Comparison of ENCODE assay signal across 16 mouse cellular contexts in genomic region chr15:31402200-31402892, GRCm38 (mm10). TPM values are rescaled to one million over a fixed set of nuclear protein-coding genes. Genes with fewer than 3 reads are reported as not detected.
A peak's percentile ranks its signal among the peaks of the same experiment; 100 is the strongest.
DNase-seq lines count a peak whose midpoint lies in the region; ATAC-seq and TF ChIP-seq lines count a peak whose summit lies in the region.
"Had no signal": no experiment of that assay in that cellular context is flagged by ENCODE, and none has a peak within 500 bp of the region (broad histone marks: within the 10 kb centered on the region; RNA-seq: fewer than 3 reads in every experiment).

No protein-coding gene starts in this region.

- no peaks in the 10 kb centered on the region for H3K9me3 ChIP-seq in forebrain, embryonic 13.5 days (replicated peaks)
- no peaks in the 10 kb centered on the region for H3K9me3 ChIP-seq in hindbrain, embryonic 13.5 days
- no peaks in the 10 kb centered on the region for H3K9me3 ChIP-seq in midbrain, embryonic 14.5 days (ENCODE audit: control insufficient read depth, low read length)
- H3K9me3 ChIP-seq in kidney, embryonic 15.5 days (replicated peaks) = no peaks in the 10 kb centered on the region
- H3K9me3 ChIP-seq: heart, embryonic 13.5 days; limb, embryonic 12.5 days had no signal

- H3K27ac ChIP-seq in forebrain, embryonic 13.5 days = no peak overlapping the region
- peak overlapping the region; percentile 44 for H3K27ac ChIP-seq in hindbrain, embryonic 13.5 days
- H3K27ac ChIP-seq in midbrain, embryonic 14.5 days (replicated peaks; ENCODE audit: low read depth, low read length) = peak overlapping the region; percentile 38; the same call in 1 of the 2 replicates
- H3K27ac ChIP-seq in cerebellum, adult 2 months (ENCODE audit: insufficient read depth, low read length) = no peak overlapping the region
- no peak overlapping the region for H3K27ac ChIP-seq in kidney, embryonic 15.5 days
- H3K27ac ChIP-seq: heart, embryonic 13.5 days; layer of hippocampus, adult 2 months; limb, embryonic 12.5 days had no signal

- TF ChIP-seq CTCF in cerebellum, adult 2 months (IDR thresholded peaks at IDR 0.05; ENCODE audit: borderline replicate concordance, insufficient read depth, low read depth, low read length) = no peak

- H3K9ac ChIP-seq in forebrain, embryonic 13.5 days = no peak overlapping the region
- no peak overlapping the region for H3K9ac ChIP-seq in hindbrain, embryonic 13.5 days
- no peak overlapping the region for H3K9ac ChIP-seq in midbrain, embryonic 14.5 days (replicated peaks; ENCODE audit: low read length)
- H3K9ac ChIP-seq in kidney, embryonic 15.5 days = no peak overlapping the region
- H3K9ac ChIP-seq: heart, embryonic 13.5 days; limb, embryonic 12.5 days had no signal

- no peak overlapping the region for H3K4me2 ChIP-seq in forebrain, embryonic 13.5 days
- H3K4me2 ChIP-seq in hindbrain, embryonic 13.5 days = no peak overlapping the region
- no peak overlapping the region for H3K4me2 ChIP-seq in midbrain, embryonic 14.5 days (ENCODE audit: low read length)
- no peak overlapping the region for H3K4me2 ChIP-seq in kidney, embryonic 15.5 days
- H3K4me2 ChIP-seq: heart, embryonic 13.5 days; limb, embryonic 12.5 days had no signal

- peak; percentile 70; the same call in 1 of the 2 replicates for ATAC-seq in forebrain, embryonic 13.5 days
- ATAC-seq in hindbrain, embryonic 13.5 days (ENCODE audit: low FRiP score) = peak; percentile 76
- ATAC-seq in midbrain, embryonic 14.5 days (ENCODE audit: low FRiP score, low TSS enrichment) = peak; percentile 60; the same call in 1 of the 2 replicates
- no peak for ATAC-seq in kidney, embryonic 15.5 days (replicated peaks; ENCODE audit: low FRiP score)
- ATAC-seq: CD4-positive, CD25-positive, alpha-beta regulatory T cell, adult 4 months had no signal

- 15% methylated on average over 12 of the region's 12 CpGs for WGBS in forebrain, embryonic 13.5 days
- 52% methylated on average over 12 of the region's 12 CpGs for WGBS in hindbrain, embryonic 13.5 days
- WGBS in midbrain, embryonic 14.5 days = 30% methylated on average over 12 of the region's 12 CpGs
- WGBS in cerebellum, adult 2 months = 84% methylated on average over 12 of the region's 12 CpGs
- 76% methylated on average over 12 of the region's 12 CpGs for WGBS in kidney, embryonic 15.5 days

- DNase-seq in midbrain, embryonic 14.5 days = peak; percentile 36
- peak; percentile 63 for DNase-seq in retina, embryonic 14.5 days (ENCODE audit: low spot score)
- DNase-seq in cerebellum, adult 2 months = no peak
- DNase-seq in right cerebral cortex, postnatal 4 days = no peak
- DNase-seq: adrenal gland, postnatal 10 days; kidney, adult 8-10 months; lung, postnatal 36 days; thymus, adult 18-20 months had no signal

- no peak overlapping the region for H3K4me3 ChIP-seq in forebrain, embryonic 13.5 days
- H3K4me3 ChIP-seq in hindbrain, embryonic 13.5 days = no peak overlapping the region
- no peak overlapping the region for H3K4me3 ChIP-seq in midbrain, embryonic 14.5 days (replicated peaks; ENCODE audit: low read depth, low read length)
- H3K4me3 ChIP-seq in cerebellum, adult 2 months (replicated peaks; ENCODE audit: insufficient read depth, low read depth, low read length) = no peak overlapping the region
- H3K4me3 ChIP-seq in kidney, embryonic 15.5 days (replicated peaks) = no peak overlapping the region
- H3K4me3 ChIP-seq: erythroblast, embryonic 14.5 days; heart, embryonic 13.5 days; layer of hippocampus, adult 2 months; limb, embryonic 12.5 days had no signal

- no peaks in the 10 kb centered on the region for H3K27me3 ChIP-seq in forebrain, embryonic 13.5 days
- 0 out of 2 replicates have a peak, but pooled peaks cover 2% of the 10 kb centered on the region for H3K27me3 ChIP-seq in hindbrain, embryonic 13.5 days
- no peaks in the 10 kb centered on the region for H3K27me3 ChIP-seq in midbrain, embryonic 14.5 days (ENCODE audit: control insufficient read depth, insufficient read depth, low read length)
- no peaks in the 10 kb centered on the region for H3K27me3 ChIP-seq in cerebellum, adult 2 months (ENCODE audit: control insufficient read depth, insufficient read depth, low read length)
- H3K27me3 ChIP-seq in kidney, embryonic 15.5 days = no peaks in the 10 kb centered on the region
- H3K27me3 ChIP-seq: heart, embryonic 13.5 days; limb, embryonic 12.5 days had no signal

- TF ChIP-seq POLR2A in cerebellum, adult 2 months (IDR thresholded peaks at IDR 0.05; ENCODE audit: borderline replicate concordance, insufficient read depth, low read length) = no peak

- no peaks in the 10 kb centered on the region for H3K36me3 ChIP-seq in forebrain, embryonic 13.5 days (ENCODE audit: poor library complexity, severe bottlenecking)
- H3K36me3 ChIP-seq in hindbrain, embryonic 13.5 days = no peaks in the 10 kb centered on the region
- H3K36me3 ChIP-seq in midbrain, embryonic 14.5 days (ENCODE audit: control insufficient read depth, insufficient read depth, low read length) = no peaks in the 10 kb centered on the region
- no peaks in the 10 kb centered on the region for H3K36me3 ChIP-seq in kidney, embryonic 15.5 days
- H3K36me3 ChIP-seq: heart, embryonic 13.5 days; limb, embryonic 12.5 days had no signal

- peaks cover 16% of the 10 kb centered on the region; the same call in 1 of the 2 replicates for H3K4me1 ChIP-seq in forebrain, embryonic 13.5 days
- peaks cover 19% of the 10 kb centered on the region for H3K4me1 ChIP-seq in hindbrain, embryonic 13.5 days (replicated peaks)
- peaks cover 9% of the 10 kb centered on the region; the same call in 1 of the 2 replicates for H3K4me1 ChIP-seq in midbrain, embryonic 14.5 days (ENCODE audit: control insufficient read depth, insufficient read depth, low read length)
- no peaks in the 10 kb centered on the region for H3K4me1 ChIP-seq in cerebellum, adult 2 months (ENCODE audit: control insufficient read depth, insufficient read depth, low read length)
- peaks cover 4% of the 10 kb centered on the region; the same call in 1 of the 2 replicates for H3K4me1 ChIP-seq in kidney, embryonic 15.5 days
- H3K4me1 ChIP-seq: limb, embryonic 12.5 days had no signal

RNA-seq across cellular contexts. Expression of gene Ankrd33b, which starts 34.8 kb away (rescaled TPM):
- 0.34 and 0.42 TPM in 2 replicates for polyA plus RNA-seq in forebrain, embryonic 13.5 days (2015; fragmentation: Nextera tagmentation; extraction: Ambion mirVana)
- 0.71 and 1.5 TPM in 2 replicates for polyA plus RNA-seq in hindbrain, embryonic 13.5 days (2015; fragmentation: Nextera tagmentation; extraction: Ambion mirVana)
- 0.18 and 0.64 TPM in 2 replicates for polyA plus RNA-seq in midbrain, embryonic 14.5 days (2014; fragmentation: Nextera tagmentation; extraction: Ambion mirVana)
- 3.5 and 4.0 TPM in 2 replicates for polyA plus RNA-seq in cerebellum, adult 2 months (2012; rRNA removed)
- polyA plus RNA-seq in kidney, embryonic 15.5 days (2015; fragmentation: Nextera tagmentation; extraction: Ambion mirVana) = 6.2 and 6.5 TPM in 2 replicates
- polyA plus RNA-seq: CD4-positive, CD25-positive, alpha-beta regulatory T cell, adult 4 months had no signal

RNA-seq across cellular contexts. Expression of gene Ropn1l, which starts 51.2 kb away (rescaled TPM):
- 1.6 and 2.1 TPM in 2 replicates for polyA plus RNA-seq in forebrain, embryonic 13.5 days (2015; fragmentation: Nextera tagmentation; extraction: Ambion mirVana)
- polyA plus RNA-seq in hindbrain, embryonic 13.5 days (2015; fragmentation: Nextera tagmentation; extraction: Ambion mirVana) = 1.4 and 2.5 TPM in 2 replicates
- polyA plus RNA-seq in midbrain, embryonic 14.5 days (2014; fragmentation: Nextera tagmentation; extraction: Ambion mirVana) = 1.4 and 1.8 TPM in 2 replicates
- polyA plus RNA-seq in cerebellum, adult 2 months (2012; rRNA removed) = 1.3 TPM in 2 replicates
- polyA plus RNA-seq in kidney, embryonic 15.5 days (2015; fragmentation: Nextera tagmentation; extraction: Ambion mirVana) = 3.0 and 3.4 TPM in 2 replicates

Comparison
In these comparisons a context has a peak if more than half of its experiments do, and no peak if none do; other contexts are left out.
1. H3K27ac ChIP-seq: peak in hindbrain, embryonic 13.5 days (single experiment) and midbrain, embryonic 14.5 days (single experiment); none in forebrain, embryonic 13.5 days (single experiment), cerebellum, adult 2 months (single experiment) and kidney, embryonic 15.5 days (single experiment).
2. DNase-seq: peak in midbrain, embryonic 14.5 days (single experiment) and retina, embryonic 14.5 days (single experiment); none in cerebellum, adult 2 months (0 of 2) and right cerebral cortex, postnatal 4 days (single experiment).